Mouse (Mus musculus): ENCODE measurements at regions not wholly inside any gene's neighbourhood (a gene's known extent, or its start where the extent isn't known, plus 50 kb on each side); places are given as distances from the start of the nearest gene placed in this dataset.

GRCm38 (mm10) chrX:66524891-66525290 lies 124.2 kb upstream of the Slitrk2 start:
- no peak for DNase-seq (ENCODE audit: low spot score in 2 of 2)

GRCm38 (mm10) chrX:66526842-66527623 lies 122.1 kb upstream of the Slitrk2 start:
- no peak for DNase-seq (ENCODE audit: low spot score in 2 of 2)

- no peak for DNase-seq (ENCODE audit: low spot score in 2 of 2)
Observed at GRCm38 (mm10) chrX:66528931-66529330, 120.2 kb upstream of the Slitrk2 start.

GRCm38 (mm10) chrX:66544002-66544520 lies 105.1 kb upstream of the Slitrk2 start:
- no peak for DNase-seq (ENCODE audit: low spot score in 2 of 2)

- DNase-seq (ENCODE audit: low spot score in 2 of 2), result peak in 1 of 2 experiments; percentile 0
Observed at GRCm38 (mm10) chrX:66554539-66554938, 94.6 kb upstream of the Slitrk2 start.
